Mouse (Mus musculus) embryonic fibroblast, embryonic 13.5 days (primary cell): ENCODE measurements around the gene Slc6a9. TPM values are rescaled to one million over a fixed set of nuclear protein-coding genes. Genes with fewer than 3 reads are reported as not detected.
A peak's percentile ranks its signal among the peaks of the same experiment; 100 is the strongest.

Source experiments
- H3K27ac ChIP-seq: 2 replicates; pipeline ENCODE4 v1.5.1; 2012; ENCODE audit warnings: low read length, control low read depth, inconsistent platforms; ENCODE audit not compliant: insufficient read depth
- H3K4me1 ChIP-seq: 2 replicates; pipeline ENCODE4 v1.6.1; 2011; ENCODE audit warnings: low read length; ENCODE audit not compliant: control insufficient read depth, insufficient read depth
- H3K4me3 ChIP-seq: 2 replicates; pipeline ENCODE4 v1.5.1; 2011; ENCODE audit warnings: mild to moderate bottlenecking, control low read depth, low read length; ENCODE audit not compliant: insufficient read depth
- CTCF ChIP-seq: IDR thresholded peaks from 2 replicates; pipeline ENCODE4 v1.5.1; 2011; ENCODE audit warnings: mild to moderate bottlenecking, control low read depth, low read length, moderate library complexity, borderline replicate concordance; ENCODE audit not compliant: insufficient read depth
- POLR2A ChIP-seq: IDR thresholded peaks from 2 replicates; pipeline ENCODE4 v1.6.1; 2011; ENCODE audit warnings: low read depth, mild to moderate bottlenecking, control low read depth, low read length, moderate library complexity
- polyA plus RNA-seq: library from polyadenylated mRNA; stranded (reverse); fragments of >200 nt; gene quantifications from 2 replicates; pipeline ENCODE4 v1.2.4, GENCODE M21; 2011; ENCODE audit warnings: low read depth; ENCODE audit not compliant: missing spikeins, insufficient read length

Slc6a9 gene
- polyA plus RNA-seq, 1 experiment: 44.0 TPM

DNA sequence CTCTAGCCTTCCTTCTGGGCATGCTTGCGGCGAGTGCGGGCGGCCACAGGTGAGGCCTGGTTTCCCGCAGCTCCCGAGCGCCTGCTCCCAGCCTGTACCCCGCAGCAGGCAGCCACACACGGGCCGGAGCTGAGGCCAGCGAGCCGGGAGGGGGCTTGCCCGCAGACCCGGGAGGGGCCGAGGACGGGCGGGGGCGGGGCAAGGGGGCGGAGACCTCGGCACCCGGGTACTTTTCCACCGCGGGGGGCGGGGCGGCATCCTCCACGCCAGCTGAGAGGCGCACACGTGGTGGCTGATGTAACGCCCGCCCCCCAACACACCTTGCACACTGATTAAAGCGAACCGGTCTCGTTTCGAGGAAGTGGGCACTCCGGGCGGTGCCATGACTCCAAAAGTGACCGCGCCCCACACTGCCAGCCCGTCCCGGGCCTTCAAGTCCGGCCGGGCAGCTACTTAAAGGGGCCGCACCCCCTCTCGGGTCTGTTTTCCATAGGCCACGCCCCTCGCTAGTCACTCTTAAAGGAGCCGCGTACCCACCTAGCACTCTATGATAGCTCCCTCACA is 2.0 kb downstream of the Slc6a9 start:
- Histone ChIP-seq H3K4me3 (peak overlapping the region; percentile 78), H3K27ac (peak overlapping the region; percentile 43), H3K4me1 (no peaks in the 10 kb centered on the region)
- TF ChIP-seq POLR2A: peak; percentile 69
- no peak for TF ChIP-seq CTCF

DNA sequence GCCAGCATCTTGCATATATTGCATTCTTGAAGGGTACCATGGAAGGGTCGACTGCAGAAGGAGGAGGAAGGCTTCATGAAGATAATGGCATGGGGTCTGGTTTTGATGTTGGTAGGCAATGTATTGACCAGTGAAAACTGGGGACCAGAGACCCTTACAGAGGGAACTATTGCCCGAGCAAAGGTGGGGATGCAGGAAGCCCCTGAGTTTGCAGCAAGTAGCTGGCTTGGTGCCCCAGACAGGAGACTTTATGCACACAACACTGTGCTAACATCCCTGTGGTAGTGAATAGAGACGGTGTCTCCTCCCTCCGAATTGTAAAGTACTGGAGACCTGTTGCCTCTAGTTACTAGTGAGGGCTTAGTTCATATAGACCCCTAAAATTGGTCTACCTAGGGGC is 3.0 kb downstream of the Slc6a9 start:
- H3K4me3 ChIP-seq: no peak overlapping the region
- no peaks in the 10 kb centered on the region for H3K4me1 ChIP-seq
- TF ChIP-seq POLR2A: no peak
- no peak for TF ChIP-seq CTCF
- H3K27ac ChIP-seq: no peak overlapping the region

DNA sequence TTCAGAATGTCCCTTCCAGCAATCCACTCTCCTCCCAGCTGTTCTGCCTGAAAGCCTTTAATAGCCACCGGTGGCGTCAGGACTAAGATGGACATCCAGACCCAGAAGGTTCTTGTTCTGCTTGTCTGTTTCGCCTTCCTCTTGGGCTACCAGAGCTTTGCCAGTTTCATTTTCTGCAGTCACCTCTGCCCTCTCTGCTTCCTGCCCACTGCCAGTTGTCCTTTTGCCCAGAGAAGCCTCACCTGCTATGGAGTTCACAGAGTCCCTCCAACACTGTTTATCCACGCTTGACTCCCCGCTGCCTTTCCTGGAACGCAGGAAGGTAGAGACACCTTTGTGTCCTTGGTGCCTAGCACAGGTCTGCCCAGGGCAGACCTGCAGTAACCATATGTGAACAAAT is 5.1 kb downstream of the Slc6a9 start:
- H3K27ac ChIP-seq: no peak overlapping the region
- H3K4me3 ChIP-seq: no peak overlapping the region
- TF ChIP-seq POLR2A (no peak), CTCF (no peak)
- H3K4me1 ChIP-seq: no peaks in the 10 kb centered on the region

DNA sequence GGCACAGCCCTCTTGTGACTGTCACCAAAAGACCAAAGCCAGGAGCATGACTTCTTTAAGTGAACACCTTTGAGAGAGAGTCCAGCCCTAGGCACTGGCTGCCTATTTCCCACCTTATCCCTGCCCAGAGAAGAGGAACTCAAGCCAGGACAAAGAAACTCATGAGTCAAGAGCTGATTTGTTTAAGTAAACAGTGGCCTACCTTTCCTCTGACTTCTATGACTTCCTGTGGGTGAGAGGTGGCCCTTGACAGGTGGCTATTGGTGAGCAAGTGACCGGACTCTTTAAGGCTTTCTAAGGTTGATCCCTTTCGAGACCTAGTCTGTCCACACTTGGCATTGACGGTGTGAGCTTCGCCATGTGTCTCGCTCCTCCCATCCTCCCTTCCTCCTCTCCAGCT is 6.5 kb downstream of the Slc6a9 start:
- Histone ChIP-seq H3K4me3 (no peak overlapping the region), H3K4me1 (no peaks in the 10 kb centered on the region), H3K27ac (no peak overlapping the region)
- TF ChIP-seq CTCF (no peak), POLR2A (no peak)

DNA sequence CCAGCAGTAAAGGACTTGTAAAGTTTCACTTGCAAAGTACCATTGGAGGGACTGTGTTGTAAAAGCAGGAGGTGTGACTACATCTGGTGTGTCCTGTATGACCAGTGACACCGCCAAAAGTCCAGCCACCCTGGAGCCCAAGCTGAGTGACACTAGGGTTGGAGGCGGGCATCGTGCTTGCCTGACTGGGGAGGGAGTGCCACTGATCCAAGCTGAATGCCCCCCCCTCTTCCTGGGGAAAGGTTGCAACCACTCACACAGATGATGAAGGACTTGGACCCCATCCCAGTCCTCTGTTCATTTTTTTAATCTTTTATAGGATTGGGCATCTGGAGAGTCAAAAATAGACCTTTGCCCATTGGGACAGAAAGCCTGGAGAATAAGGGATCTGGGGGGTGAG is 7.3 kb downstream of the Slc6a9 start:
- H3K4me3 ChIP-seq: no peak overlapping the region
- no peak overlapping the region for H3K27ac ChIP-seq
- no peaks in the 10 kb centered on the region for H3K4me1 ChIP-seq
- TF ChIP-seq POLR2A (no peak), CTCF (no peak)

DNA sequence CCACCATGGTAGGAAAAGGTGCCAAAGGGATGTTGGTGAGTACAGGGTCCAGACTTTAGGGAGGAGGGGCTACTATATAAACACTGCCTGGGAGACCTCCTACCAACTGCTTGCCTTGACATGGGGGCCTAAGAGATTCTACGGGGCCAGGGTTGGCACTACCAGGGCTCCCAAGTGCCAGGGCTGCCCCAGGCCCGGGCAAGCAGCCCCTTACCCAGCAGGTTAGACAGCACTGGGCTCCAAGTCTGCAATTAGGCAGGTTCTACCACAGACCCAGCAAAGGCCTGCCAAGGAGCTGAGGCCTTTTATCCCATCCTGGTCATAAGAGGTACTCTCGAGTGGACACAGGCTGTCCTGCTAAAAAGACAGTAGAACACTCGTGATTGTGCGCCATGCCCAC is 8.8 kb downstream of the Slc6a9 start:
- Histone ChIP-seq H3K4me3 (no peak overlapping the region), H3K27ac (no peak overlapping the region), H3K4me1 (no peaks in the 10 kb centered on the region)
- TF ChIP-seq CTCF: no peak
- no peak for TF ChIP-seq POLR2A

DNA sequence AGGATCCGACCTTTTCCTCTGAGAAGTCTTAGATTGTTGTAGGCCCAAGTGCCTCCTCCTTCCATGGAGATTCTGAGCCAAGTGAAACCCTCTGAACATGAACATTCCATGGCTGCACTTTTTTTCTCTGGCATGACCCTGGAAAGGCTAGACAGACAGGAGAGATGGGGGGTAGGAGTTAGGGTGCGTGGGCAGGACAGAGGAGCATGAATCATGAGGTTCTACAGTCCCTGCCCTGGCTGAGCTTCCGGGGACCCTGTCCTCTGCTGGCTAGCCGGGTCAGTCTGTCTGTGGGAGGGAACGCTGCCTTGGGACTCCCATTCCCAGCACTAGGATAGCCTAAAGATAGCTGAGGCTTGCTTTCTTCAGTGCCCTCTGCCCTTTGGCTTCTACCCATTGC is 10.2 kb downstream of the Slc6a9 start:
- H3K4me1 ChIP-seq: no peaks in the 10 kb centered on the region
- TF ChIP-seq CTCF (no peak), POLR2A (no peak)

DNA sequence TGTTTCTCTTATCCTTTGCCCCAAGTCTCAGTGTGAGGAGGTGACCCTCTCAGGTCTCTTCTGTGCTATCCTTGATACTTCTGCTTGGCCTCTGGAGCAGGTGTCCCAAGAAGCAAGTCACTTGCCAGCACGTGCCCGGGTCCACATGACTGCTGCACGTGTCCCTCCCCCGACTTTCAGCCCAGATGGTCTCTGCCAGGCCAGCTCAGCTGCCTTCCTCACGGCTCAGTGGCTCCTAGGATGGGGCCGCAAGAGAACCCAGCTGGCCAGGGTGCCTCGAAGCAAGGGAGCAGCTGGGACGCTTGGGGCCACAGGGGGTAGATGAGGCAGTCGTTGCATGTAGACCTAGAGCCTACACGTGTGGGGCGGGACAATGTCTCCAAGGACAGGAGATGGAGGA is 11.0 kb downstream of the Slc6a9 start:
- TF ChIP-seq CTCF: no peak
- TF ChIP-seq POLR2A: no peak
- Histone ChIP-seq H3K4me3 (no peak overlapping the region), H3K27ac (no peak overlapping the region), H3K4me1 (no peaks in the 10 kb centered on the region)

More for the DNA sequence above, 10.2 kb downstream of the Slc6a9 start:
- Histone ChIP-seq H3K4me3 (no peak overlapping the region), H3K27ac (no peak overlapping the region)

DNA sequence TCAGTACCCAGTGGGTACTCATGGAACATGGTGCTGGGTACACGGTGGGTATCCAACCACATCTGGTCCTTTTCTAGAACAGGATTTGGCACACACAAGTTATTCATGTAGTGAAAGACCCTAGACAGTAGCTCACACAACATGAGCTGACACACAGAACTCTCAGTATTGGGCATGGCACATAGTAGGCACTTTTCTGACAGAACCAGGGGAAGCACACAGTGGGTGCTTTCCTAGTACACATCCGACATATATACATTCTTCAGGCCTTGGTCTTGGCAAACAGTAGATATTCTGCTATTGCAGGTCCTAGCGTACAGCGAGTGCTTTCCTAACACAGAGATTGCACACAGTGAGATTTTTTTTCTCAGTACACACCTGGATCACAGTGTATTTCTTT is 12.0 kb downstream of the Slc6a9 start:
- Histone ChIP-seq H3K4me3 (no peak overlapping the region), H3K27ac (no peak overlapping the region), H3K4me1 (no peaks in the 10 kb centered on the region)
- TF ChIP-seq CTCF (no peak), POLR2A (no peak)

DNA sequence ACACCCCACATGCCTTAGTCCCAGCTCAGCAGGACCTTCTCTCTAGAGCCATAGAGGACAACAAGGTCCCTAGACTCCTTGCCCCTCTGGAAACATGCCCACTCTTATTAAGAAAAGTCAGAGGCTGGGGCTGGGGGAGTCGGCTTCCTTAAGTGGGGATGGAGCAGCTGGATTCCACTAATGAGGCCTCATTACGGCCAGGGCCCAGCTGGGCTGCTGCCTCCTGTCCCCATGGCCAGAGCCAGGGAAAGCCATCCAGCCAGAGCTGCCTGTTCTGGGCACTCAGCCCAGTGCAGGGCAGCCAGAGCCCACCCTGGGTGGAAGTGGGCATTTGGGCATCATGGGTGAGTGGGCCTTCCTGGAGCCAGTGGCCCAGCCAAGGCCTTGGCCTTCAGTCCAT is 12.7 kb downstream of the Slc6a9 start:
- TF ChIP-seq POLR2A (no peak), CTCF (no peak)
- Histone ChIP-seq H3K4me1 (no peaks in the 10 kb centered on the region), H3K4me3 (no peak overlapping the region), H3K27ac (no peak overlapping the region)

DNA sequence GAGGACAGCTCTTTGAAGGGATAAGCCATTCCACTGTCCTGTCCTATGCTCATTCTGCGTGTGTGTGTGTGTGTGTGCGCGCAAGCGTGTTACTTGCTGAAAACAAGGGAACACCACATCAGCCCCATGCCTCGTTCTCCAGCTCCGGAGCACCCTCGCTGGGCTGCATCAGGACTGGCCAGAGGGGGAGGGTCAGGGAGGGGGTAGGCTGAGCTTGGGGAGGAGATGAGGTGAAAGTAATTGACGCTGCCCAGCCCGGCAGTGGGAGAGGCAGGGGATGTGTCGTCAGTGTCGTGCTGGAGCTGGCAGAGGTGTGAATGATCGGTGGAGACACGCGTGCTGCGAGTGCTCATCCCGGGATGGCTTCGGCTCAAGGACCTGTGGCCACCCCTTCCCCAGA is 14.8 kb downstream of the Slc6a9 start:
- Histone ChIP-seq H3K4me1 (no peaks in the 10 kb centered on the region), H3K4me3 (no peak overlapping the region), H3K27ac (no peak overlapping the region)
- TF ChIP-seq POLR2A (no peak), CTCF (no peak)
